Mouse (Mus musculus) stomach, postnatal 0 days (tissue): ENCODE measurements at regions not wholly inside any gene's neighbourhood (a gene's known extent, or its start where the extent isn't known, plus 50 kb on each side); places are given as distances from the start of the nearest gene placed in this dataset.

Experiments used
- ATAC-seq: fragments of 200-750 bp; cut with Nextera tagmentation; 2 replicates; pipeline ENCODE4 v1.8.0; 2017; ENCODE audit not compliant: low FRiP score, low TSS enrichment
- DNase-seq: peaks from one replicate; pipeline ENCODE4 v3.0.0-alpha.2; 2016; ENCODE audit warnings: low spot score
- H3K27ac ChIP-seq: fragments of 300-500 bp; sonication (generic); replicated peaks from 2 replicates; pipeline ENCODE4 v1.5.1; 2014; ENCODE audit warnings: mild to moderate bottlenecking, control low read depth
- H3K27me3 ChIP-seq: fragments of 300-500 bp; sonication (generic); 2 replicates; pipeline ENCODE4 v1.6.1; 2014; ENCODE audit warnings: low read length; ENCODE audit not compliant: control insufficient read depth, insufficient read depth
- H3K36me3 ChIP-seq: fragments of 300-500 bp; sonication (generic); 2 replicates; pipeline ENCODE4 v1.6.1; 2014; ENCODE audit warnings: low read length, mixed read lengths; ENCODE audit not compliant: control insufficient read depth, insufficient read depth
- H3K4me1 ChIP-seq: fragments of 300-500 bp; sonication (generic); replicated peaks from 2 replicates; pipeline ENCODE4 v1.6.1; 2014; ENCODE audit warnings: antibody characterized with exemption; ENCODE audit not compliant: control insufficient read depth, insufficient read depth
- H3K4me2 ChIP-seq: fragments of 300-500 bp; sonication (generic); replicated peaks from 2 replicates; pipeline ENCODE4 v1.6.1; 2014; ENCODE audit warnings: low read depth, mild to moderate bottlenecking, control low read depth, moderate library complexity
- H3K4me3 ChIP-seq: fragments of 300-500 bp; sonication (generic); 2 replicates; pipeline ENCODE4 v1.5.1; 2014; ENCODE audit warnings: low read depth, low read length, control low read depth
- H3K9ac ChIP-seq: fragments of 300-500 bp; sonication (generic); 2 replicates; pipeline ENCODE4 v1.6.1; 2014; ENCODE audit warnings: mild to moderate bottlenecking, low read length, control low read depth, mixed read lengths
- H3K9me3 ChIP-seq: fragments of 300-500 bp; sonication (generic); 2 replicates; pipeline ENCODE4 v1.6.1; 2016; ENCODE audit warnings: low read length; ENCODE audit not compliant: control insufficient read depth
- CTCF ChIP-seq: IDR thresholded peaks from 2 replicates; pipeline ENCODE4 v1.5.1; 2016; ENCODE audit warnings: antibody characterized with exemption, low read depth, mild to moderate bottlenecking, moderate library complexity
- EP300 ChIP-seq: optimal IDR thresholded peaks from 2 replicates; pipeline ENCODE3; 2016; ENCODE audit warnings: antibody characterized with exemption
- WGBS: fragments of 180-500 bp; shearing (Covaris S2); extraction: QIAGEN DNeasy Blood & Tissue Kit; methylation state at CpG from one replicate; pipeline ENCODE4 v1.1.7; 2014; 5-methylcytosine and 5-hydroxymethylcytosine counted together

- DNase-seq (no peak), ATAC-seq (no peak)
- Histone ChIP-seq H3K27ac (no peak overlapping the region), H3K4me1 (no peaks in the 10 kb centered on the region), H3K4me2 (no peak overlapping the region), H3K9me3 (no peaks in the 10 kb centered on the region), H3K36me3 (no peaks in the 10 kb centered on the region), H3K27me3 (no peaks in the 10 kb centered on the region), H3K9ac (no peak overlapping the region), H3K4me3 (no peak overlapping the region)
- TF ChIP-seq CTCF (no peak), EP300 (no peak)
- WGBS, result 82% methylated on average over 8 of the region's 8 CpGs
These were observed 211.8 kb upstream of the Prickle1 start for GRCm38 (mm10) chr15:93807505-93807904.

- Histone ChIP-seq H3K4me1 (no peaks in the 10 kb centered on the region), H3K27me3 (no peaks in the 10 kb centered on the region), H3K9ac (no peak overlapping the region), H3K27ac (no peak overlapping the region), H3K9me3 (no peaks in the 10 kb centered on the region), H3K4me3 (no peak overlapping the region), H3K36me3 (no peaks in the 10 kb centered on the region), H3K4me2 (no peak overlapping the region)
- DNase-seq (no peak), ATAC-seq (no peak)
- no peak for TF ChIP-seq EP300
- TF ChIP-seq CTCF, result peak; percentile 20; the same call in 1 of the 2 replicates
- WGBS, result 48% methylated on average over 9 of the region's 9 CpGs
These were observed 209.0 kb upstream of the Prickle1 start for GRCm38 (mm10) chr15:93804703-93805102.

GRCm38 (mm10) chr15:93790531-93790930 lies 194.8 kb upstream of the Prickle1 start:
- WGBS, result 69% methylated on average over 9 of the region's 9 CpGs
- no peaks in the 10 kb centered on the region for H3K27me3 ChIP-seq
- no peaks in the 10 kb centered on the region for H3K4me1 ChIP-seq
- ATAC-seq, result no peak
- no peaks in the 10 kb centered on the region for H3K9me3 ChIP-seq
- DNase-seq, result no peak
- H3K9ac ChIP-seq, result no peak overlapping the region
- no peak overlapping the region for H3K4me2 ChIP-seq
- H3K27ac ChIP-seq, result no peak overlapping the region
- no peak for TF ChIP-seq EP300
- TF ChIP-seq CTCF, result no peak
- no peaks in the 10 kb centered on the region for H3K36me3 ChIP-seq
- H3K4me3 ChIP-seq, result no peak overlapping the region

- Histone ChIP-seq H3K4me1 (no peaks in the 10 kb centered on the region), H3K4me2 (no peak overlapping the region), H3K27me3 (no peaks in the 10 kb centered on the region), H3K36me3 (no peaks in the 10 kb centered on the region), H3K9ac (no peak overlapping the region), H3K4me3 (no peak overlapping the region), H3K9me3 (no peaks in the 10 kb centered on the region), H3K27ac (no peak overlapping the region)
- 67% methylated on average over 3 of the region's 3 CpGs for WGBS
- ATAC-seq (no peak), DNase-seq (no peak)
- TF ChIP-seq CTCF (no peak), EP300 (no peak)
These were observed 194.1 kb upstream of the Prickle1 start for GRCm38 (mm10) chr15:93789762-93790161.

GRCm38 (mm10) chr15:93787361-93787760 lies 191.7 kb upstream of the Prickle1 start:
- no peak overlapping the region for H3K4me2 ChIP-seq
- TF ChIP-seq EP300 (no peak), CTCF (no peak)
- no peaks in the 10 kb centered on the region for H3K4me1 ChIP-seq
- no peaks in the 10 kb centered on the region for H3K27me3 ChIP-seq
- H3K9ac ChIP-seq, result no peak overlapping the region
- H3K36me3 ChIP-seq, result no peaks in the 10 kb centered on the region
- no peak overlapping the region for H3K4me3 ChIP-seq
- H3K27ac ChIP-seq, result no peak overlapping the region
- WGBS, result 77% methylated on average over 6 of the region's 6 CpGs
- DNase-seq (no peak), ATAC-seq (no peak)
- no peaks in the 10 kb centered on the region for H3K9me3 ChIP-seq

GRCm38 (mm10) chr15:93785846-93786412 lies 190.2 kb upstream of the Prickle1 start:
- 66% methylated on average over 11 of the region's 11 CpGs for WGBS
- no peak overlapping the region for H3K4me3 ChIP-seq
- H3K4me1 ChIP-seq, result no peaks in the 10 kb centered on the region
- H3K27me3 ChIP-seq, result no peaks in the 10 kb centered on the region
- H3K9ac ChIP-seq, result no peak overlapping the region
- ATAC-seq (peak; percentile 24; the same call in 1 of the 2 replicates), DNase-seq (no peak)
- no peaks in the 10 kb centered on the region for H3K9me3 ChIP-seq
- H3K27ac ChIP-seq, result no peak overlapping the region
- TF ChIP-seq EP300, result no peak
- no peak for TF ChIP-seq CTCF
- no peak overlapping the region for H3K4me2 ChIP-seq
- no peaks in the 10 kb centered on the region for H3K36me3 ChIP-seq
